Mouse (Mus musculus) heart, embryonic 16.5 days (tissue): ENCODE results near the gene Olfr935. TPM values are rescaled to one million over a fixed set of nuclear protein-coding genes. Genes with fewer than 3 reads are reported as not detected.

ENCODE experiments used
- ATAC-seq: fragments of 200-750 bp; cut with Nextera tagmentation; replicated peaks from 2 replicates; pipeline ENCODE4 v1.8.0; 2017; ENCODE audit warnings: moderate number of reproducible peaks; ENCODE audit not compliant: insufficient read depth, low FRiP score; ENCODE audit errors: extremely low read depth
- H3K27ac ChIP-seq: fragments of 300-500 bp; sonication (generic); 2 replicates; pipeline ENCODE4 v1.5.1; 2014; ENCODE audit warnings: mild to moderate bottlenecking, low read length, control low read depth, moderate library complexity
- H3K27me3 ChIP-seq: fragments of 300-500 bp; sonication (generic); 2 replicates; pipeline ENCODE4 v1.6.1; 2014; ENCODE audit warnings: low read length, mixed read lengths; ENCODE audit not compliant: control insufficient read depth, insufficient read depth
- H3K36me3 ChIP-seq: fragments of 300-500 bp; sonication (generic); 2 replicates; pipeline ENCODE4 v1.6.1; 2014; ENCODE audit not compliant: control insufficient read depth, insufficient read depth
- H3K4me1 ChIP-seq: fragments of 300-500 bp; sonication (generic); 2 replicates; pipeline ENCODE4 v1.6.1; 2014; ENCODE audit warnings: low read length, mixed read lengths; ENCODE audit not compliant: control insufficient read depth, insufficient read depth
- H3K4me2 ChIP-seq: fragments of 300-500 bp; sonication (generic); 2 replicates; pipeline ENCODE4 v1.6.1; 2014; ENCODE audit warnings: low read depth, mild to moderate bottlenecking, control low read depth, low read length
- H3K4me3 ChIP-seq: fragments of 300-500 bp; sonication (generic); 2 replicates; pipeline ENCODE4 v1.5.1; 2014; ENCODE audit warnings: mild to moderate bottlenecking, control low read depth, low read length
- H3K9ac ChIP-seq: fragments of 300-500 bp; sonication (generic); 2 replicates; pipeline ENCODE4 v1.6.1; 2014; ENCODE audit warnings: low read length, control low read depth
- H3K9me3 ChIP-seq: fragments of 300-500 bp; sonication (generic); replicated peaks from 2 replicates; pipeline ENCODE4 v1.6.1; 2016; ENCODE audit warnings: low read length; ENCODE audit not compliant: control insufficient read depth
- WGBS: fragments of 180-500 bp; shearing (Covaris S2); extraction: QIAGEN DNeasy Blood & Tissue Kit; methylation state at CpG from one replicate; pipeline ENCODE4 v1.1.7; 2014; 5-methylcytosine and 5-hydroxymethylcytosine counted together
- microRNA-seq: library from miRNA; unstranded; fragments of <30 nt; microRNA quantifications from one replicate; pipeline ENCODE4, GENCODE M21; 2017
- polyA plus RNA-seq: library from polyadenylated mRNA; unstranded; fragments of >200 nt; fragmentation: Nextera tagmentation; extraction: Ambion mirVana; gene quantifications from 2 replicates; pipeline ENCODE4 v1.2.1, GENCODE M21; 2015

The Olfr935 gene
- not detected in 2 replicates for polyA plus RNA-seq

GRCm38 (mm10) chr9:38999583-38999982 lies at the start of gene Olfr935:
Gene Olfr935, minus strand, starts transcription at chr9:38999683.
- H3K9me3 ChIP-seq, result no peaks in the 10 kb centered on the region
- no peak for ATAC-seq
- H3K36me3 ChIP-seq, result no peaks in the 10 kb centered on the region
- no peak within 1 kb of the TSS for H3K4me3 ChIP-seq
- H3K4me2 ChIP-seq, result no peak within 1 kb of the TSS
- no peak within 1 kb of the TSS for H3K27ac ChIP-seq
- H3K9ac ChIP-seq, result no peak within 1 kb of the TSS
- H3K27me3 ChIP-seq, result no peaks in the 10 kb centered on the region
- no peaks in the 10 kb centered on the region for H3K4me1 ChIP-seq
- 70% methylated on average over 2 of the region's 2 CpGs for WGBS

- H3K36me3 ChIP-seq, result no peaks in the 10 kb centered on the region
- no peak within 1 kb of the TSS for H3K4me3 ChIP-seq
- H3K4me1 ChIP-seq, result no peaks in the 10 kb centered on the region
- WGBS, result 58% methylated on average over 1 of the region's 1 CpGs
- no peak for ATAC-seq
- no peak within 1 kb of the TSS for H3K9ac ChIP-seq
- no peaks in the 10 kb centered on the region for H3K27me3 ChIP-seq
- no peak within 1 kb of the TSS for H3K4me2 ChIP-seq
- H3K9me3 ChIP-seq, result no peaks in the 10 kb centered on the region; the same call in 1 of the 2 replicates
- H3K27ac ChIP-seq, result no peak within 1 kb of the TSS
Measured at GRCm38 (mm10) chr9:39023277-39023676, 23.8 kb upstream of the Olfr935 start, which contains the start of gene Olfr146. Gene Olfr146, minus strand, starts transcription at chr9:39023377.

GRCm38 (mm10) chr9:38988215-38988614 lies 11.3 kb downstream of the Olfr935 start, which contains the start of gene Olfr934:
Gene Olfr934, minus strand, starts transcription at chr9:38988315.
- H3K36me3 ChIP-seq, result no peaks in the 10 kb centered on the region
- H3K27ac ChIP-seq, result no peak within 1 kb of the TSS
- 84% methylated on average over 2 of the region's 2 CpGs for WGBS
- no peaks in the 10 kb centered on the region for H3K27me3 ChIP-seq
- no peak within 1 kb of the TSS for H3K4me3 ChIP-seq
- H3K4me2 ChIP-seq, result no peak within 1 kb of the TSS
- H3K4me1 ChIP-seq, result no peaks in the 10 kb centered on the region
- H3K9me3 ChIP-seq, result no peaks in the 10 kb centered on the region
- no peak for ATAC-seq
- H3K9ac ChIP-seq, result no peak within 1 kb of the TSS

- H3K36me3 ChIP-seq, result no peaks in the 10 kb centered on the region
Measured at GRCm38 (mm10) chr9:38972013-38972412, 27.5 kb downstream of the Olfr935 start, which contains the start of gene Olfr933. Gene Olfr933, plus strand, starts transcription at chr9:38972313.

GRCm38 (mm10) chr9:38954124-38954416 lies 45.4 kb downstream of the Olfr935 start:
- Histone ChIP-seq H3K9me3 (no peaks in the 10 kb centered on the region), H3K4me1 (no peaks in the 10 kb centered on the region), H3K36me3 (no peaks in the 10 kb centered on the region), H3K4me2 (no peak overlapping the region), H3K27ac (no peak overlapping the region), H3K9ac (no peak overlapping the region), H3K27me3 (no peaks in the 10 kb centered on the region), H3K4me3 (no peak overlapping the region)
- ATAC-seq, result no peak
- 78% methylated on average over 4 of the region's 4 CpGs for WGBS

More at GRCm38 (mm10) chr9:38972013-38972412, 27.5 kb downstream of the Olfr935 start, which contains the start of gene Olfr933:
- no peaks in the 10 kb centered on the region for H3K4me1 ChIP-seq
- 76% methylated on average over 4 of the region's 4 CpGs for WGBS
- H3K27ac ChIP-seq, result no peak within 1 kb of the TSS
- no peaks in the 10 kb centered on the region for H3K9me3 ChIP-seq
- H3K4me3 ChIP-seq, result no peak within 1 kb of the TSS
- no peak within 1 kb of the TSS for H3K9ac ChIP-seq
- no peaks in the 10 kb centered on the region for H3K27me3 ChIP-seq
- no peak for ATAC-seq
- H3K4me2 ChIP-seq, result no peak within 1 kb of the TSS

GRCm38 (mm10) chr9:38953401-38954123 lies 45.9 kb downstream of the Olfr935 start:
- WGBS, result 61% methylated on average over 7 of the region's 7 CpGs
- Histone ChIP-seq H3K9me3 (no peaks in the 10 kb centered on the region), H3K4me3 (no peak overlapping the region), H3K27me3 (no peaks in the 10 kb centered on the region), H3K9ac (no peak overlapping the region), H3K36me3 (no peaks in the 10 kb centered on the region), H3K4me2 (no peak overlapping the region; the same call in 1 of the 2 replicates), H3K4me1 (no peaks in the 10 kb centered on the region), H3K27ac (no peak overlapping the region)
- ATAC-seq, result no peak

Small RNA genes within 50 kb of the gene (microRNA-seq; reads per million reads assigned to microRNA genes)
- gene Gm25529, result not detected

Other genes starting within 250 kb of the Olfr935 start
- 0.06 and 0.07 TPM in 2 replicates for gene Olfr920, start 247.4 kb downstream of the Olfr935 start, polyA plus RNA-seq
- not detected in 2 replicates for gene Olfr921, start 226.6 kb downstream of the Olfr935 start, polyA plus RNA-seq
- gene Olfr922, start 185.1 kb downstream of the Olfr935 start, polyA plus RNA-seq, result not detected in 2 replicates
- gene Olfr923, start 173.1 kb downstream of the Olfr935 start, polyA plus RNA-seq, result not detected in 2 replicates
- not detected in 2 replicates for gene Olfr924, start 155.2 kb downstream of the Olfr935 start, polyA plus RNA-seq
- gene Olfr26, start 144.6 kb downstream of the Olfr935 start, polyA plus RNA-seq, result not detected in 2 replicates
- gene Olfr926, start 122.6 kb downstream of the Olfr935 start, polyA plus RNA-seq, result not detected in 2 replicates
- gene Olfr930, start 69.9 kb downstream of the Olfr935 start, polyA plus RNA-seq, result not detected in 2 replicates
- not detected in 2 replicates for gene Olfr933, start 27.4 kb downstream of the Olfr935 start, polyA plus RNA-seq
- not detected in 2 replicates for gene Olfr934, start 11.4 kb downstream of the Olfr935 start, polyA plus RNA-seq
- gene Olfr146, start 23.7 kb upstream of the Olfr935 start, polyA plus RNA-seq, result not detected in 2 replicates
- gene Olfr937, start 65.3 kb upstream of the Olfr935 start, polyA plus RNA-seq, result not detected in 2 replicates
- gene Olfr938, start 79.2 kb upstream of the Olfr935 start, polyA plus RNA-seq, result not detected in 2 replicates
- gene Olfr27, start 128.4 kb upstream of the Olfr935 start, polyA plus RNA-seq, result not detected in 2 replicates
- gene Olfr943, start 166.6 kb upstream of the Olfr935 start, polyA plus RNA-seq, result not detected in 2 replicates
- not detected in 2 replicates for gene Olfr944, start 202.2 kb upstream of the Olfr935 start, polyA plus RNA-seq